Mouse (Mus musculus) embryonic facial prominence, embryonic 15.5 days (tissue): ENCODE measurements around the gene Nfil3. TPM values are rescaled to one million over a fixed set of nuclear protein-coding genes. Genes with fewer than 3 reads are reported as not detected.

ENCODE experiments used
- ATAC-seq: fragments of 200-750 bp; cut with Nextera tagmentation; 2 replicates; pipeline ENCODE4 v1.8.0; 2017; ENCODE audit warnings: low read depth, moderate TSS enrichment; ENCODE audit not compliant: insufficient number of reproducible peaks, low FRiP score, low TSS enrichment
- H3K27ac ChIP-seq: fragments of 300-500 bp; sonication (generic); replicated peaks from 2 replicates; pipeline ENCODE4 v1.5.1; 2015; ENCODE audit warnings: mild to moderate bottlenecking, inconsistent platforms
- H3K27me3 ChIP-seq: fragments of 300-500 bp; sonication (generic); 2 replicates; pipeline ENCODE4 v1.6.1; 2015; ENCODE audit warnings: inconsistent platforms
- H3K36me3 ChIP-seq: fragments of 300-500 bp; sonication (generic); 2 replicates; pipeline ENCODE4 v1.6.1; 2015; ENCODE audit warnings: mild to moderate bottlenecking, inconsistent platforms
- H3K4me1 ChIP-seq: fragments of 300-500 bp; sonication (generic); 2 replicates; pipeline ENCODE4 v1.6.1; 2015; ENCODE audit warnings: inconsistent platforms
- H3K4me2 ChIP-seq: fragments of 300-500 bp; sonication (generic); replicated peaks from 2 replicates; pipeline ENCODE4 v1.6.1; 2015; ENCODE audit warnings: mild to moderate bottlenecking, inconsistent platforms
- H3K4me3 ChIP-seq: fragments of 300-500 bp; sonication (generic); replicated peaks from 2 replicates; pipeline ENCODE4 v1.5.1; 2015; ENCODE audit warnings: mild to moderate bottlenecking, inconsistent platforms
- H3K9ac ChIP-seq: fragments of 300-500 bp; sonication (generic); 2 replicates; pipeline ENCODE4 v1.6.1; 2015; ENCODE audit warnings: inconsistent platforms
- H3K9me3 ChIP-seq: fragments of 300-500 bp; sonication (generic); replicated peaks from 2 replicates; pipeline ENCODE4 v1.6.1; 2016; ENCODE audit warnings: inconsistent platforms
- WGBS: fragments of 180-500 bp; shearing (Covaris S2); methylation state at CpG from one replicate; pipeline ENCODE4 v1.1.7; 2015; 5-methylcytosine and 5-hydroxymethylcytosine counted together
- polyA plus RNA-seq: library from polyadenylated mRNA; unstranded; fragments of >200 nt; fragmentation: Nextera tagmentation; extraction: Ambion mirVana; gene quantifications from 2 replicates; pipeline ENCODE4 v1.2.1, GENCODE M21; 2015

Gene Nfil3
- polyA plus RNA-seq, 1 experiment from 2014 or later: 42.2 TPM

GRCm38 (mm10) chr13:52981441-52982281, 788 bp upstream of the Nfil3 start:
- Histone ChIP-seq H3K9me3 (no peaks in the 10 kb centered on the region), H3K4me1 (peaks cover 31% of the 10 kb centered on the region), H3K36me3 (no peaks in the 10 kb centered on the region), H3K27me3 (no peaks in the 10 kb centered on the region), H3K9ac (peak overlapping the region; percentile 41), H3K4me3 (peak overlapping the region; percentile 92), H3K27ac (peak overlapping the region; percentile 82), H3K4me2 (peak overlapping the region; percentile 94)
- peak; percentile 11; the same call in 1 of the 2 replicates for ATAC-seq
- 1% methylated on average over 51 of the region's 51 CpGs for WGBS

DNA sequence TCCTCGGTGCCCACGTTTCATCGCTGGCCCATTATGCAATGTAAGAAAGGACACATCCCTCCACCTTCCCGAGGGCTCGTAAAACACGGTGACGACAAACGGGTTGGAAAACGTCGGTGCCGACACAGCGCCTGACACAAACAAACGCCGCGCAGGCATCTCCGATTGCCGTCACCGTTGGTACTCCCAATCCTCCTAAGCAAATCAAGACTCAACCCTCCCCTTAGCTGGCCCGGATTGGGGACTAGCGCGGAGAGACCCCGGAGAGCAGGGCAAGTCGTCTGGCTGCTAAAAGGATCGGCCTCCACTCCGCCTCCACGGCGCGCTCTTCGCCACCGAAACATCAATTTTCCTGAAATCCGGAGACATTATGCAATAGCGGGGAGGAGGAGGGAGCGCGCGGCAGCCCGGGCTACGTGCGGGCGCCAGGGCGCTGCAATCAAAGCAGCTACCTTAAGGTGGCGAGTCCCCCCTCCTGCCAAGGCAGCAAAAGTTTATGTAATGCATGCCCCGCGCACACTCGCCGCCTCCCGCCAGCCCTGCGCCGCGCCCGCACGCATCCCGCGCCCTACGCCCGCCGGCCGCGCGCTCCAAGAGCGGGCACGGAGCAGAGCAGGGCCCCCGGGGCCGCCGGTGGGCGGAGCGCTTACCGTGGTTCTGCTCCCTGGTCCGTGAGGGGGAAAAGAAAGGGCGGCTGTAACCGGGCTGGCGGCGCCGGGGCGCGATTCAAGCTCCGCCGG, 492 bp downstream of the Nfil3 start:
- peak overlapping the region; percentile 97 for H3K27ac ChIP-seq
- peak overlapping the region; percentile 92 for H3K9ac ChIP-seq
- no peaks in the 10 kb centered on the region for H3K9me3 ChIP-seq
- peaks cover 43% of the 10 kb centered on the region for H3K4me1 ChIP-seq
- no peaks in the 10 kb centered on the region for H3K27me3 ChIP-seq
- ATAC-seq: peak; percentile 75
- H3K4me3 ChIP-seq: peak overlapping the region; percentile 92
- no peaks in the 10 kb centered on the region for H3K36me3 ChIP-seq
- peak overlapping the region; percentile 94 for H3K4me2 ChIP-seq
- under 1% methylated on average over 75 of the region's 77 CpGs for WGBS

- Histone ChIP-seq H3K9ac (peak overlapping the region; percentile 92), H3K36me3 (no peaks in the 10 kb centered on the region), H3K4me3 (peak overlapping the region; percentile 92), H3K27me3 (no peaks in the 10 kb centered on the region), H3K27ac (peak overlapping the region; percentile 97), H3K9me3 (no peaks in the 10 kb centered on the region), H3K4me2 (peak overlapping the region; percentile 94), H3K4me1 (peaks cover 45% of the 10 kb centered on the region)
- no peak for ATAC-seq
- 1% methylated on average over 22 of the region's 22 CpGs for WGBS
Observed at GRCm38 (mm10) chr13:52979331-52980051, 1.4 kb downstream of the Nfil3 start.

- H3K27me3 ChIP-seq: no peaks in the 10 kb centered on the region
- peak overlapping the region; percentile 63 for H3K4me3 ChIP-seq
- H3K9me3 ChIP-seq: no peaks in the 10 kb centered on the region
- peak overlapping the region; percentile 86 for H3K27ac ChIP-seq
- peak overlapping the region; percentile 94 for H3K4me2 ChIP-seq
- under 1% methylated on average over 64 of the region's 64 CpGs for WGBS
- peak overlapping the region; percentile 53 for H3K9ac ChIP-seq
- peaks cover 45% of the 10 kb centered on the region for H3K4me1 ChIP-seq
- no peak; the same call in 1 of the 2 replicates for ATAC-seq
- H3K36me3 ChIP-seq: no peaks in the 10 kb centered on the region
Observed at GRCm38 (mm10) chr13:52978321-52978981, 2.4 kb downstream of the Nfil3 start.

DNA sequence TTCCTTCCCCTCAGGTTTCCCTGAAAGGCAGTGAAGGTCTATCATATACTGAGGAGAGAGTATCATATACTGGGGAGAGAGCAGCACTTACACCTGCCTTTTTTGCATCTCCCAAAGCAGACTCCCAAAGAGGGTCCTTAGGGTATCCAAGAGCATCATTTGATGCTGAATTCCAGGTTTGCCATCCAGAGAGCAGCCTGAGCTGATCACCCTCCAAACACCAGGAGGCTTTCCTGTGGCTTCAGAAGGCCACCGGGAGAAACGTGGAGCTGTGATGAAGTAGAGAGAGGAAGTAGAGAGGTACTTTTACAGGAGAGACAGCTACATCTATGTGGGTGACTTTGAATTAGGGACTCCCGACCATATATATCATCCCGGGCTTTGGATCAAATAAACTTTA, 3.1 kb downstream of the Nfil3 start:
- H3K4me1 ChIP-seq: peaks cover 45% of the 10 kb centered on the region
- 17% methylated on average over 4 of the region's 4 CpGs for WGBS
- no peaks in the 10 kb centered on the region for H3K27me3 ChIP-seq
- H3K9me3 ChIP-seq: no peaks in the 10 kb centered on the region
- H3K4me3 ChIP-seq: peak overlapping the region; percentile 63
- H3K4me2 ChIP-seq: peak overlapping the region; percentile 94
- H3K36me3 ChIP-seq: no peaks in the 10 kb centered on the region
- H3K9ac ChIP-seq: peak overlapping the region; percentile 53; the same call in 1 of the 2 replicates
- ATAC-seq: no peak
- 0 out of 2 replicates have a peak overlapping the region, but pooled peaks have one; percentile 22 for H3K27ac ChIP-seq

GRCm38 (mm10) chr13:52977221-52977609, 3.7 kb downstream of the Nfil3 start:
- H3K27me3 ChIP-seq: no peaks in the 10 kb centered on the region
- no peak overlapping the region for H3K9ac ChIP-seq
- ATAC-seq: no peak
- peak overlapping the region; percentile 94 for H3K4me2 ChIP-seq
- no peaks in the 10 kb centered on the region for H3K36me3 ChIP-seq
- no peaks in the 10 kb centered on the region for H3K9me3 ChIP-seq
- 72% methylated on average over 9 of the region's 9 CpGs for WGBS
- H3K4me3 ChIP-seq: peak overlapping the region; percentile 63; the same call in 1 of the 2 replicates
- no peak overlapping the region for H3K27ac ChIP-seq
- H3K4me1 ChIP-seq: peaks cover 43% of the 10 kb centered on the region

DNA sequence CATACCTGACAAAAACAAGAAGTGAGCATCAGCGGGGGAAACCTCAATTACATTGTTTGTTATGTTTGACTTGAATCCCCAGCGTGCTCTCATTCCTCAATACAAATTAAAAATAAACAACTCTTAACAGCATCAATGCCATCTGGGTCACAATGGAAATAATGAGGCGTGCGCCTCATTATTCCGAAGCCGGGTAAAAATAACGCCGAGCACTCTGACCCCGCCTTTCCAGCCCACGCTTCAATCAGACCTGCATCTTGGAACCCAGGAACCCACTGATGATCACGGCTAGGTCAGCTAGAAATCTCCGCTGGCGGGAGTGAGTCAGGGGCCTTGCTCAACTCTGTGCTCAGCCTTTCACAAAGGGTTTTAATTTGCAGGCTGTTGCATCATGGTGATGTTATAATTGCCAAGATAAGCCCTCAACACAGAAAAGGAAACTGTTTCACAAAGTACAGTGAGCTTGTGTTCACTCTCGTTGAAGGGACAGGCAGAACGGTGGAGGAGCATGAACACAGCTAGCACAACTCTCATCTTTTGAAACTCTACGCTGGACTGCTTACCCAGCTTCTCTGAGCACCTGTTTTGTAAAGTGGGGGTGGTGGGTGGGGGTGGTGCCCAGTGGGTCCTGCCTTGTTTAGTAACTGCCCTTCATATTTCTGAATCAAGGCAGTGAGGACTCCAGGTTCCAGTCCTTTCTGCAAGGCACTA, 4.2 kb downstream of the Nfil3 start:
- H3K9ac ChIP-seq: no peak overlapping the region
- no peaks in the 10 kb centered on the region for H3K9me3 ChIP-seq
- H3K27me3 ChIP-seq: no peaks in the 10 kb centered on the region
- 26% methylated on average over 16 of the region's 16 CpGs for WGBS
- H3K4me2 ChIP-seq: peak overlapping the region; percentile 94
- H3K27ac ChIP-seq: no peak overlapping the region
- 0 out of 2 replicates have a peak overlapping the region, but pooled peaks have one; percentile 7 for H3K4me3 ChIP-seq
- H3K36me3 ChIP-seq: no peaks in the 10 kb centered on the region
- ATAC-seq: no peak
- peaks cover 38% of the 10 kb centered on the region for H3K4me1 ChIP-seq

DNA sequence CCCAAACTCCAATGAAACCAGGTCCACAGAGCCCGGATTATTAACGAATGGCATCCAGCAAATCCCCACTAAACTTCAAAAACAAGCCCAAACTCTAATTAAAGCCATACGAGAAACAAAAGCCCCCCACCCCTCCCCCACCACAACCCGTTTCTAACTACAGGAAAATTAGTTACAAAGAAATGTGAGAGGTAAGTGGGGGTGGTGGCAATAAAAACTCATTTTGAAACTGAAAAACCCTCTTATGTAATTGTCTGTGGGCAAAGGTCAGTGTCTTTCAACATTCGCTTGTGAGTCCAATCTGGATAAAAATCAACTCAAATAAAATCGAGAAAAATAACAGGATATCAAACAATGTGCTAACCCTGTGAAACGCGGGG, 4.8 kb downstream of the Nfil3 start:
- Histone ChIP-seq H3K36me3 (no peaks in the 10 kb centered on the region), H3K27ac (no peak overlapping the region), H3K27me3 (no peaks in the 10 kb centered on the region), H3K9ac (no peak overlapping the region), H3K4me1 (peaks cover 33% of the 10 kb centered on the region), H3K9me3 (no peaks in the 10 kb centered on the region), H3K4me3 (no peak overlapping the region), H3K4me2 (peak overlapping the region; percentile 94; the same call in 1 of the 2 replicates)
- no peak for ATAC-seq
- 18% methylated on average over 8 of the region's 8 CpGs for WGBS

DNA sequence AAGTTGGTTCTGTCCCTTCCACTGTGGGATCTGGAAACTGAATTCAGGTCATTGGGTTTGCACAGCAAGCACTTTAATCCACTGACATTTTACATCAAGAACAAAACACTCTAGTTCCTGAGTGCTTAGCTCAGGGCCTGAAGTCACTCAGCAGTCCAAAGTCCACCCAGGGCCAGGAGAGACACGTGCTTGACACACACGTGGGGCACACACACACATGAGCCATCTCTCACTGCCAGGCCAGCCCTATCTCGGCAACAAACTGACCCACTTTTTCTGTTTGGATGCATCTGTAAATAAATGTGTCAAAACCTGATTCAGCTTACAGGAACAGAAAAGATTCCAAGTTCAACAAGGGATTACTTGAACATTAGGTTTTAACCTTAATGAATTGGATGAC, 6.2 kb downstream of the Nfil3 start:
- WGBS: 75% methylated on average over 3 of the region's 3 CpGs
- no peaks in the 10 kb centered on the region for H3K36me3 ChIP-seq
- no peak overlapping the region for H3K4me3 ChIP-seq
- no peak overlapping the region for H3K9ac ChIP-seq
- H3K9me3 ChIP-seq: no peaks in the 10 kb centered on the region
- peaks cover 33% of the 10 kb centered on the region for H3K4me1 ChIP-seq
- no peak for ATAC-seq
- H3K4me2 ChIP-seq: no peak overlapping the region
- H3K27me3 ChIP-seq: no peaks in the 10 kb centered on the region
- no peak overlapping the region for H3K27ac ChIP-seq

DNA sequence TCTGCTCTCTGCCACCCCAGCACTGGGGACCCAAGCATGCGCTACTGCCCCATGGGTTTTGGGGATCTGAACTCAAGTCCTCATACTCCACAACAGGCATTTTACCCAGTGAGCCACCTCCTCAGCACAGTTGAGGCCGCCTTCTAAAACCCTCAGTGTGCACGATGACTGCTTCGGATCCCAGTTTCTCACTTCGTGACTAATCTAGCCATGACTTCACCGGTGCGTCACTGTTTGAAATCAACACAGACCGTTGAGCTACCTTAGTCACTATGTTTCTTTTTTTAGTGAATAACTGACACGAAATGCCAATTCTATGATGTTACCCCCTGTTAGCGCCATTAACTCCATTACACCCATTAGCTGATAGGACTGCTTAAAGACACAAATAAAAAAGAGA, 7.4 kb downstream of the Nfil3 start:
- Histone ChIP-seq H3K4me3 (no peak overlapping the region), H3K27me3 (no peaks in the 10 kb centered on the region), H3K4me1 (peaks cover 31% of the 10 kb centered on the region), H3K27ac (no peak overlapping the region), H3K36me3 (peaks cover 5% of the 10 kb centered on the region), H3K9me3 (no peaks in the 10 kb centered on the region), H3K9ac (no peak overlapping the region), H3K4me2 (no peak overlapping the region)
- 93% methylated on average over 10 of the region's 10 CpGs for WGBS
- ATAC-seq: no peak
